Mouse (Mus musculus): ENCODE measurements at regions not wholly inside any gene's neighbourhood (a gene's known extent, or its start where the extent isn't known, plus 50 kb on each side); places are given as distances from the start of the nearest gene placed in this dataset.

- H3K4me3 ChIP-seq (replicated peaks in 1 of 3; ENCODE audit: low read depth in 2 of 3, low read length in 2 of 3, poor library complexity in 1 of 3) = no peak overlapping the region
- 0 out of 4 replicates have a peak, but pooled peaks cover 0 to 2% of the 10 kb centered on the region in 2 experiments for H3K4me1 ChIP-seq (ENCODE audit: control insufficient read depth in 1 of 2, insufficient read depth in 2 of 2)
- no peak overlapping the region for H3K27ac ChIP-seq (ENCODE audit: insufficient read depth, low read depth)
- H3K27me3 ChIP-seq (replicated peaks) = no peaks in the 10 kb centered on the region
- no peaks in the 10 kb centered on the region for H3K9me3 ChIP-seq (replicated peaks; ENCODE audit: low read length)
- dilution Hi-C loops (cut with MboI; ENCODE audit: extremely low pct_ligation_motif_present, extremely low pct_unique_long_range_greater_than_20kb, low sequenced_read_pairs) (no loop called here), in situ Hi-C loops (cut with MboI; ENCODE audit: low pct_ligation_motif_present, low pct_unique_long_range_greater_than_20kb, low sequenced_read_pairs) (no loop called here)
- DNase-seq (ENCODE audit: extremely low read depth) = no peak
- H3K4me2 ChIP-seq (ENCODE audit: insufficient read depth, low read depth, poor library complexity, severe bottlenecking) = no peak overlapping the region
- H3K79me2 ChIP-seq (replicated peaks; ENCODE audit: control insufficient read depth, extremely low read depth, insufficient read depth, poor library complexity, severe bottlenecking) = no peaks in the 10 kb centered on the region
- TF ChIP-seq MYC (IDR thresholded peaks at IDR 0.05; ENCODE audit: low read depth, low read length) (no peak), MAZ (IDR thresholded peaks at IDR 0.05; ENCODE audit: low read depth, low read length) (no peak), E2F4 (IDR thresholded peaks at IDR 0.05; ENCODE audit: insufficient replicate concordance, low read depth, low read length) (no peak), MAFK (IDR thresholded peaks at IDR 0.05; ENCODE audit: insufficient replicate concordance, low read length) (no peak), USF2 (conservative IDR thresholded peaks at IDR 0.05; ENCODE audit: low read depth, low read length) (no peak), RAD21 (IDR thresholded peaks at IDR 0.05; ENCODE audit: low read depth, low read length) (no peak), HCFC1 (IDR thresholded peaks at IDR 0.05; ENCODE audit: low read depth, low read length) (no peak), GABPA (IDR thresholded peaks at IDR 0.05; ENCODE audit: insufficient replicate concordance, low read depth, low read length) (no peak), POLR2A (IDR thresholded peaks at IDR 0.05; ENCODE audit: low read depth, low read length) (no peak), UBTF (IDR thresholded peaks at IDR 0.05; ENCODE audit: low read depth, low read length) (no peak), ZNF384 (IDR thresholded peaks at IDR 0.05; ENCODE audit: low read depth, low read length) (no peak), SMC3 (IDR thresholded peaks at IDR 0.05; ENCODE audit: low read depth, low read length) (no peak), MAX (IDR thresholded peaks at IDR 0.05; ENCODE audit: low read length) (no peak), JUND (conservative IDR thresholded peaks at IDR 0.05; ENCODE audit: low read depth, low read length) (no peak), EP300 (IDR thresholded peaks at IDR 0.05; ENCODE audit: low read length) (no peak), ZMIZ1 (IDR thresholded peaks at IDR 0.05; ENCODE audit: low read depth, low read length) (no peak), POLR2AphosphoS2 (IDR thresholded peaks at IDR 0.05; ENCODE audit: low read depth, low read length) (no peak), PAX5 (IDR thresholded peaks at IDR 0.05; ENCODE audit: low read length) (no peak), NELFE (IDR thresholded peaks at IDR 0.05; ENCODE audit: low read depth, low read length) (no peak), CTCF (conservative IDR thresholded peaks at IDR 0.05 in 1 of 2, IDR thresholded peaks at IDR 0.05 in 1 of 2; ENCODE audit: low read depth in 2 of 2, low read length in 2 of 2) (no peak)
- H3K36me3 ChIP-seq (replicated peaks in 1 of 2; ENCODE audit: control insufficient read depth in 1 of 2, insufficient read depth in 1 of 2, low read length in 1 of 2) = no peaks in the 10 kb centered on the region
- no peak overlapping the region for H3K9ac ChIP-seq (ENCODE audit: insufficient read depth, low read depth)
Measured at GRCm38 (mm10) chr11:44167724-44168500, 232.0 kb upstream of the Il12b start.

GRCm38 (mm10) chr11:44172478-44172877 lies 227.4 kb upstream of the Il12b start:
- Histone ChIP-seq H3K4me2 (ENCODE audit: insufficient read depth, low read depth, poor library complexity, severe bottlenecking) (no peak overlapping the region), H3K4me1 (ENCODE audit: control insufficient read depth in 1 of 2, insufficient read depth in 2 of 2) (0 out of 4 replicates have a peak, but pooled peaks cover 0 to 2% of the 10 kb centered on the region in 2 experiments), H3K9ac (ENCODE audit: insufficient read depth, low read depth) (no peak overlapping the region), H3K9me3 (replicated peaks; ENCODE audit: low read length) (no peaks in the 10 kb centered on the region), H3K27ac (ENCODE audit: insufficient read depth, low read depth) (no peak overlapping the region), H3K4me3 (replicated peaks in 1 of 3; ENCODE audit: low read depth in 2 of 3, low read length in 2 of 3, poor library complexity in 1 of 3) (no peak overlapping the region), H3K79me2 (replicated peaks; ENCODE audit: control insufficient read depth, extremely low read depth, insufficient read depth, poor library complexity, severe bottlenecking) (no peaks in the 10 kb centered on the region), H3K27me3 (replicated peaks) (no peaks in the 10 kb centered on the region), H3K36me3 (replicated peaks in 1 of 2; ENCODE audit: control insufficient read depth in 1 of 2, insufficient read depth in 1 of 2, low read length in 1 of 2) (no peaks in the 10 kb centered on the region)
- no peak for DNase-seq (ENCODE audit: extremely low read depth)
- TF ChIP-seq ETS1 (conservative IDR thresholded peaks at IDR 0.05; ENCODE audit: low read depth, low read length) (no peak), MAFK (IDR thresholded peaks at IDR 0.05; ENCODE audit: insufficient replicate concordance, low read length) (peak; percentile 51; the same call in 1 of the 2 replicates), PAX5 (IDR thresholded peaks at IDR 0.05; ENCODE audit: low read length) (no peak)
- in situ Hi-C loops (cut with MboI; ENCODE audit: low pct_ligation_motif_present, low pct_unique_long_range_greater_than_20kb, low sequenced_read_pairs) (no loop called here), dilution Hi-C loops (cut with MboI; ENCODE audit: extremely low pct_ligation_motif_present, extremely low pct_unique_long_range_greater_than_20kb, low sequenced_read_pairs) (no loop called here)

Measured in CH12.LX (cell line).